In the genomic region with DNA sequence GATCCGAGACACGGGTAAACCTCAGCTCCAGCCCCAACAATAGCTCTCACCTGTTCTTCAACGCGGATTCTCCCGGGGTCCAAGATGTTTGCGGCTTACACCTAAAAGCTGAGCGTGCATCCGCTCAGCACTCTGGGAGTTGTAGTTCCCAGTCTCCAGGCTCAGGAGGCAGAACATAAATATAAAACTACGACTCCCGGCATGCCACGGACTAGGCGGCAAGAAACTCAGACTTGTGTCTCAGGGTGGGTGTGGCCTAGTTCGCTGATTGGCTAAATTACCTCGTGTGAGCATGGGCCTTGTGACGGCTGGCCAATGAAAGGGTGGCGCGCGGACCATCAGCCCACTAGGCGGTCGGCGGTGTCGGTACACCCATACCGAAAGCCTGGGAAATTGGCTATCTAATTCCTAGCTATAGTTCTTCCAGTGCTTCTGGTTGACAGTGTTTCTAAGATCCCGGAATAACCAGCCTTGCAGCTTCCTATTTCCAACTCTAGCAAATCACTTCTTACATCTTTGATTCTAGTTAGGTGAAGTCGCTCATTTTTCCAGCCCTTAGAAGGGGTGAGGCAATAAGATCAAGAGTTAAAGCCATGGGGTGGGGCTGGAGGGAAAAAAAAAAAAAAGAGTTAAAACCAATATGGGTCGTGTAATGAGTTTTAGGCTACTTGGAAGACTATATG, we compare ENCODE assay signal across 8 mouse cellular contexts. TPM values are rescaled to one million over a fixed set of nuclear protein-coding genes. Genes with fewer than 3 reads are reported as not detected.
DNase-seq lines count a peak whose midpoint lies in the region; ATAC-seq and TF ChIP-seq lines count a peak whose summit lies in the region.

A gene (minus strand): TSS at position 148 of the 683 bp plus-strand sequence.

- peaks cover 12% of the 10 kb centered on the region for H3K4me1 ChIP-seq in embryonic facial prominence, embryonic 14.5 days (ENCODE audit: control insufficient read depth, insufficient read depth, low read length)
- H3K4me1 ChIP-seq in heart, adult 2 months (ENCODE audit: control insufficient read depth, insufficient read depth, low read length) = peaks cover 1% of the 10 kb centered on the region; the same call in 1 of the 2 replicates
- H3K4me1 ChIP-seq in limb, embryonic 13.5 days = peaks cover 30% of the 10 kb centered on the region
- peaks cover 20% of the 10 kb centered on the region for H3K4me1 ChIP-seq in midbrain, embryonic 16.5 days (ENCODE audit: control insufficient read depth, insufficient read depth, low read length)

- H3K27me3 ChIP-seq in embryonic facial prominence, embryonic 14.5 days (replicated peaks; ENCODE audit: control insufficient read depth, insufficient read depth, low read length) = no peaks in the 10 kb centered on the region
- no peaks in the 10 kb centered on the region for H3K27me3 ChIP-seq in heart, adult 2 months (ENCODE audit: control insufficient read depth, insufficient read depth, low read length)
- no peaks in the 10 kb centered on the region for H3K27me3 ChIP-seq in limb, embryonic 13.5 days
- no peaks in the 10 kb centered on the region for H3K27me3 ChIP-seq in midbrain, embryonic 16.5 days (ENCODE audit: control insufficient read depth, insufficient read depth, low read depth, low read length)

- H3K27ac ChIP-seq in embryonic facial prominence, embryonic 14.5 days (replicated peaks; ENCODE audit: low read depth, low read length) = peak within 1 kb of the TSS; percentile 75
- peak within 1 kb of the TSS; percentile 34; the same call in 1 of the 2 replicates for H3K27ac ChIP-seq in heart, adult 2 months
- peak within 1 kb of the TSS; percentile 55 for H3K27ac ChIP-seq in limb, embryonic 13.5 days
- H3K27ac ChIP-seq in midbrain, embryonic 16.5 days (ENCODE audit: low read length) = peak within 1 kb of the TSS; percentile 83

- H3K4me2 ChIP-seq in embryonic facial prominence, embryonic 14.5 days (ENCODE audit: low read depth, low read length) = peak within 1 kb of the TSS; percentile 84
- H3K4me2 ChIP-seq in limb, embryonic 13.5 days (replicated peaks) = peak within 1 kb of the TSS; percentile 90
- H3K4me2 ChIP-seq in midbrain, embryonic 16.5 days (ENCODE audit: low read length) = peak within 1 kb of the TSS; percentile 93

- under 1% methylated on average over 25 of the region's 26 CpGs for WGBS in embryonic facial prominence, embryonic 14.5 days
- under 1% methylated on average over 26 of the region's 26 CpGs for WGBS in heart, adult 2 months
- WGBS in limb, embryonic 13.5 days = under 1% methylated on average over 26 of the region's 26 CpGs
- WGBS in midbrain, embryonic 16.5 days = under 1% methylated on average over 26 of the region's 26 CpGs

- H3K79me2 ChIP-seq in heart, adult 2 months (replicated peaks; ENCODE audit: control insufficient read depth, insufficient read depth, low read length) = no peaks in the 10 kb centered on the region

- H3K36me3 ChIP-seq in embryonic facial prominence, embryonic 14.5 days (ENCODE audit: control insufficient read depth, insufficient read depth, low read length) = peaks cover 30% of the 10 kb centered on the region
- no peaks in the 10 kb centered on the region for H3K36me3 ChIP-seq in heart, adult 2 months (ENCODE audit: control insufficient read depth, insufficient read depth, low read length)
- peaks cover 32% of the 10 kb centered on the region for H3K36me3 ChIP-seq in limb, embryonic 13.5 days
- H3K36me3 ChIP-seq in midbrain, embryonic 16.5 days (ENCODE audit: control insufficient read depth, insufficient read depth, low read length) = no peaks in the 10 kb centered on the region

- TF ChIP-seq EP300 in heart, adult 2 months (IDR thresholded peaks at IDR 0.05; ENCODE audit: insufficient read depth, low read depth, low read length) = no peak

- H3K4me3 ChIP-seq in embryonic facial prominence, embryonic 14.5 days (ENCODE audit: low read depth, low read length) = peak within 1 kb of the TSS; percentile 70
- H3K4me3 ChIP-seq in heart, adult 2 months = peak within 1 kb of the TSS; percentile 74
- peak within 1 kb of the TSS; percentile 78 for H3K4me3 ChIP-seq in limb, embryonic 13.5 days
- peak within 1 kb of the TSS; percentile 56 for H3K4me3 ChIP-seq in midbrain, embryonic 16.5 days (ENCODE audit: low read depth, low read length)

- intact Hi-C loops in heart, adult 2 months (cut with DNase I) = no loop called here

- H3K9me3 ChIP-seq in embryonic facial prominence, embryonic 14.5 days (ENCODE audit: control insufficient read depth, low read length) = no peaks in the 10 kb centered on the region
- no peaks in the 10 kb centered on the region for H3K9me3 ChIP-seq in limb, embryonic 13.5 days
- H3K9me3 ChIP-seq in midbrain, embryonic 16.5 days (replicated peaks; ENCODE audit: control insufficient read depth, low read length, poor library complexity, severe bottlenecking) = no peaks in the 10 kb centered on the region

- peak within 1 kb of the TSS; percentile 75 for H3K9ac ChIP-seq in embryonic facial prominence, embryonic 14.5 days (ENCODE audit: low read depth, low read length)
- peak within 1 kb of the TSS; percentile 64 for H3K9ac ChIP-seq in heart, adult 2 months (ENCODE audit: low read depth, low read length)
- H3K9ac ChIP-seq in limb, embryonic 13.5 days = peak within 1 kb of the TSS; percentile 86
- H3K9ac ChIP-seq in midbrain, embryonic 16.5 days (ENCODE audit: low read depth, low read length) = peak within 1 kb of the TSS; percentile 72

- peak; percentile 100 for DNase-seq in 3T3-L1 (ENCODE audit: low read depth, low spot score)
- peak; percentile 58 to 84 for DNase-seq in adrenal gland, postnatal 4 days (ENCODE audit: low spot score in 2 of 2)
- peak; percentile 100 for DNase-seq in embryonic facial prominence, embryonic 14.5 days (ENCODE audit: low spot score)
- peak; percentile 86 to 97 for DNase-seq in heart, adult 2 months
- DNase-seq in kidney, adult 8-10 months = peak; percentile 98 to 99
- DNase-seq in spleen, postnatal 10 days (ENCODE audit: low spot score in 2 of 2) = peak; percentile 83 to 97

- peak; percentile 59 for TF ChIP-seq CTCF in heart, adult 2 months (IDR thresholded peaks at IDR 0.05)

- TF ChIP-seq POLR2A in heart, adult 2 months (IDR thresholded peaks at IDR 0.05; ENCODE audit: insufficient read depth, low read depth, low read length) = peak; percentile 43; the same call in 1 of the 2 replicates

- peak; percentile 99 for ATAC-seq in embryonic facial prominence, embryonic 14.5 days (ENCODE audit: low read depth)
- peak; percentile 100 for ATAC-seq in limb, embryonic 13.5 days (ENCODE audit: low FRiP score, low read depth)
- ATAC-seq in midbrain, embryonic 16.5 days = peak; percentile 99

RNA-seq across cellular contexts. Expression of the gene that starts here (rescaled TPM):
- total RNA-seq in adrenal gland, postnatal 4 days (2021) = 10 to 100 TPM; 79.4 to 85.0 TPM
- 183 and 205 TPM in 2 replicates for polyA plus RNA-seq in embryonic facial prominence, embryonic 14.5 days (2014; fragmentation: Nextera tagmentation; extraction: Ambion mirVana)
- total RNA-seq in heart, adult 2 months (2021) = 10 to 100 TPM; 20.8 to 21.1 TPM
- 22.5 and 29.6 TPM in 2 replicates for polyA plus RNA-seq in heart, adult 2 months (2012; rRNA removed)
- 194 and 207 TPM in 2 replicates for polyA plus RNA-seq in limb, embryonic 13.5 days (2015; fragmentation: Nextera tagmentation; extraction: Ambion mirVana)
- 512 and 577 TPM in 2 replicates for polyA plus RNA-seq in midbrain, embryonic 16.5 days (2015; fragmentation: Nextera tagmentation; extraction: Ambion mirVana)

Comparison
In these comparisons a context has a peak if more than half of its experiments do, and no peak if none do; other contexts are left out.
1. Peak in every context shown above with its lines: DNase-seq, ATAC-seq, H3K4me3 ChIP-seq and H3K27ac ChIP-seq.